Mouse (Mus musculus): ENCODE results near the gene AL731706.1.
"Not testable (repeated sequence)": the region's sequence is repeated elsewhere in the genome, so short reads cannot be mapped to it uniquely, and the experiment has no call there.

Gene AL731706.1

GRCm38 (mm10) chr2:136891068-136891950 lies at the start of gene AL731706.1, which contains the start of the genes Slx4ip and Mkks:
Gene AL731706.1, minus strand, starts transcription at chr2:136891389.
Gene Slx4ip, plus strand, starts transcription at chr2:136891218.
Gene Mkks, minus strand, starts transcription at chr2:136891389.
- peak; percentile 99 for DNase-seq (ENCODE audit: low spot score)

- no peak for DNase-seq (ENCODE audit: low spot score)
Observed at GRCm38 (mm10) chr2:136938249-136938648, 47.1 kb upstream of the AL731706.1 start.

- no peak for DNase-seq (ENCODE audit: low spot score)
Observed at GRCm38 (mm10) chr2:136936391-136937288, 45.5 kb upstream of the AL731706.1 start.

- no peak for DNase-seq (ENCODE audit: low spot score)
Observed at GRCm38 (mm10) chr2:136921003-136921408, 29.8 kb upstream of the AL731706.1 start.

GRCm38 (mm10) chr2:136920257-136920993 lies 29.2 kb upstream of the AL731706.1 start:
- no peak for DNase-seq (ENCODE audit: low spot score)

GRCm38 (mm10) chr2:136919433-136919832 lies 28.2 kb upstream of the AL731706.1 start:
- DNase-seq (ENCODE audit: low spot score): no peak

GRCm38 (mm10) chr2:136914334-136914902 lies 23.2 kb upstream of the AL731706.1 start:
- DNase-seq (ENCODE audit: low spot score): no peak

GRCm38 (mm10) chr2:136913021-136913420 lies 21.8 kb upstream of the AL731706.1 start:
- DNase-seq (ENCODE audit: low spot score): no peak

GRCm38 (mm10) chr2:136911958-136912411 lies 20.8 kb upstream of the AL731706.1 start:
- DNase-seq (ENCODE audit: low spot score): peak; percentile 14

- DNase-seq (ENCODE audit: low spot score): no peak
Observed at GRCm38 (mm10) chr2:136909298-136909697, 18.1 kb upstream of the AL731706.1 start.

- no peak for DNase-seq (ENCODE audit: low spot score)
Observed at GRCm38 (mm10) chr2:136908596-136908995, 17.4 kb upstream of the AL731706.1 start.

GRCm38 (mm10) chr2:136896131-136896530 lies 4.9 kb upstream of the AL731706.1 start:
- DNase-seq (ENCODE audit: low spot score): no peak

- no peak for DNase-seq (ENCODE audit: low spot score)
Observed at GRCm38 (mm10) chr2:136894494-136894893, 3.3 kb upstream of the AL731706.1 start.

GRCm38 (mm10) chr2:136891951-136892371 lies 772 bp upstream of the AL731706.1 start:
- DNase-seq (ENCODE audit: low spot score): peak; percentile 94

GRCm38 (mm10) chr2:136890716-136891067 lies 497 bp downstream of the AL731706.1 start:
- DNase-seq (ENCODE audit: low spot score): not testable (repeated sequence)

- DNase-seq (ENCODE audit: low spot score): no peak
Observed at GRCm38 (mm10) chr2:136886846-136887245, 4.3 kb downstream of the AL731706.1 start.

GRCm38 (mm10) chr2:136885579-136885978 lies 5.6 kb downstream of the AL731706.1 start, which contains the start of gene AL731706.2:
Gene AL731706.2, minus strand, starts transcription at chr2:136885679.
- no peak for DNase-seq (ENCODE audit: low spot score)

GRCm38 (mm10) chr2:136854543-136855388 lies 36.4 kb downstream of the AL731706.1 start:
- DNase-seq (ENCODE audit: low spot score): no peak

- DNase-seq (ENCODE audit: low spot score): no peak
Observed at GRCm38 (mm10) chr2:136850366-136850765, 40.8 kb downstream of the AL731706.1 start.

- DNase-seq (ENCODE audit: low spot score): no peak
Observed at GRCm38 (mm10) chr2:136837994-136838393, 53.2 kb downstream of the AL731706.1 start.

All from yolk sac, embryonic 10.5 days (tissue).